Mouse (Mus musculus): ENCODE measurements around the gene Arl14.

GRCm38 (mm10) chr3:69263010-69263643 is 40.9 kb downstream of the Arl14 start:
- TF ChIP-seq CTCF (IDR thresholded peaks at IDR 0.05; ENCODE audit: borderline replicate concordance, extremely low read depth, insufficient read depth, insufficient read length) (no peak), POLR2A (IDR thresholded peaks at IDR 0.05; ENCODE audit: borderline replicate concordance, extremely low read depth, insufficient read depth, insufficient read length, poor library complexity, severe bottlenecking) (no peak)

Data from brain, embryonic 14.5 days (tissue).